Mouse (Mus musculus) right cerebral cortex, adult 2 months (tissue): ENCODE measurements around the gene A030014E15Rik.
"Not testable (repeated sequence)": the region's sequence is repeated elsewhere in the genome, so short reads cannot be mapped to it uniquely, and the experiment has no call there.

ENCODE experiments used
- DNase-seq, 2 experiments: peaks; one replicate each; pipeline ENCODE4 v3.0.0; 2021 to 2022; ENCODE audit warnings: low spot score in 2 of 2

The A030014E15Rik gene

GRCm38 (mm10) chr1:82924650-82925049 is at the start of gene A030014E15Rik:
A030014E15Rik (plus strand) TSS chr1:82924917.
- DNase-seq, result no peak

GRCm38 (mm10) chr1:82879172-82879571 is 45.5 kb upstream of the A030014E15Rik start:
- peak; percentile 23 to 25 for DNase-seq

- no peak for DNase-seq
These were observed 44.5 kb upstream of the A030014E15Rik start for GRCm38 (mm10) chr1:82880196-82880595.

GRCm38 (mm10) chr1:82893269-82893668 is 31.4 kb upstream of the A030014E15Rik start:
- no peak for DNase-seq

GRCm38 (mm10) chr1:82900567-82900966 is 24.1 kb upstream of the A030014E15Rik start:
- no peak for DNase-seq

- no peak for DNase-seq
These were observed 23.5 kb upstream of the A030014E15Rik start for GRCm38 (mm10) chr1:82901201-82901600.

GRCm38 (mm10) chr1:82905886-82906285 is 18.8 kb upstream of the A030014E15Rik start:
- no peak for DNase-seq

GRCm38 (mm10) chr1:82913025-82913424 is 11.7 kb upstream of the A030014E15Rik start, which contains the start of gene A030005L19Rik:
A030005L19Rik (plus strand) TSS chr1:82913325.
- no peak for DNase-seq

GRCm38 (mm10) chr1:82913434-82913833 is 11.3 kb upstream of the A030014E15Rik start:
- DNase-seq, result not testable (repeated sequence)

- DNase-seq, result not testable (repeated sequence)
These were observed 5.8 kb downstream of the A030014E15Rik start for GRCm38 (mm10) chr1:82930558-82930957.

GRCm38 (mm10) chr1:82931326-82931725 is 6.6 kb downstream of the A030014E15Rik start, which contains the start of gene Gm6217:
Gm6217 (minus strand) TSS chr1:82931399.
- DNase-seq, result not testable (repeated sequence)

- DNase-seq, result no peak
These were observed 13.9 kb downstream of the A030014E15Rik start for GRCm38 (mm10) chr1:82938666-82939065.

- DNase-seq, result not testable (repeated sequence)
These were observed 17.8 kb downstream of the A030014E15Rik start for GRCm38 (mm10) chr1:82942505-82942904.

GRCm38 (mm10) chr1:82943295-82943694 is 18.6 kb downstream of the A030014E15Rik start, which contains the start of gene A030003K21Rik:
A030003K21Rik (minus strand) TSS chr1:82943388.
- not testable (repeated sequence) for DNase-seq

GRCm38 (mm10) chr1:82946029-82946428 is 21.3 kb downstream of the A030014E15Rik start:
- not testable (repeated sequence) for DNase-seq

- DNase-seq, result no peak
These were observed 23.9 kb downstream of the A030014E15Rik start for GRCm38 (mm10) chr1:82948601-82949000.

GRCm38 (mm10) chr1:82955913-82956312 is 31.2 kb downstream of the A030014E15Rik start, which contains the start of gene Gm7544:
Gm7544 (minus strand) TSS chr1:82956013.
- DNase-seq, result not testable (repeated sequence)

GRCm38 (mm10) chr1:82959870-82960385 is 35.2 kb downstream of the A030014E15Rik start, which contains the start of gene Gm47955:
Gm47955 (plus strand) TSS chr1:82960286.
- no peak for DNase-seq

GRCm38 (mm10) chr1:82966413-82966812 is 41.7 kb downstream of the A030014E15Rik start:
- no peak for DNase-seq

- DNase-seq, result no peak
These were observed 47.3 kb downstream of the A030014E15Rik start for GRCm38 (mm10) chr1:82972046-82972445.

- DNase-seq, result no peak
These were observed 48.5 kb downstream of the A030014E15Rik start for GRCm38 (mm10) chr1:82973244-82973643.

- no peak for DNase-seq
These were observed 49.2 kb downstream of the A030014E15Rik start for GRCm38 (mm10) chr1:82973901-82974300.

- DNase-seq, result no peak
These were observed 49.6 kb downstream of the A030014E15Rik start for GRCm38 (mm10) chr1:82974342-82974741.
